Mouse (Mus musculus) MEL (cell line): ENCODE measurements around the gene Mpp4. TPM values are rescaled to one million over a fixed set of nuclear protein-coding genes. Genes with fewer than 3 reads are reported as not detected.

Experiments
- DNase-seq: peaks from one replicate; pipeline ENCODE4 v3.0.0; 2011; ENCODE audit warnings: low read depth, low spot score
- H3K27ac ChIP-seq: 2 replicates; pipeline ENCODE4 v1.5.1; 2012; ENCODE audit warnings: low read depth, mild to moderate bottlenecking, control low read depth, low read length, moderate library complexity; ENCODE audit not compliant: control insufficient read depth
- H3K27me3 ChIP-seq, 2 experiments: fragments of 150-350 bp in 1 of 2; sonication (generic) in 1 of 2; 2 replicates each; pipeline ENCODE4 v1.6.1; 2012; ENCODE audit warnings: low read length in 2 of 2, mild to moderate bottlenecking in 2 of 2, improper control_type of control experiment in 1 of 2, moderate library complexity in 1 of 2; ENCODE audit not compliant: insufficient read depth in 2 of 2, control insufficient read depth in 1 of 2
- H3K36me3 ChIP-seq, 2 experiments: 2 replicates each; pipeline ENCODE4 v1.6.1; 2012 to 2014; ENCODE audit warnings: low read length in 2 of 2, improper control_type of control experiment in 1 of 2, inconsistent platforms in 1 of 2, mild to moderate bottlenecking in 1 of 2; ENCODE audit not compliant: insufficient read depth in 2 of 2, control insufficient read depth in 1 of 2
- H3K4me1 ChIP-seq, 2 experiments: fragments of 150-350 bp in 1 of 2; sonication (generic) in 1 of 2; 2 replicates each; pipeline ENCODE4 v1.6.1; 2012; ENCODE audit warnings: low read length in 2 of 2, improper control_type of control experiment in 1 of 2, mild to moderate bottlenecking in 1 of 2; ENCODE audit not compliant: insufficient read depth in 2 of 2, control insufficient read depth in 1 of 2
- H3K4me3 ChIP-seq, 2 experiments: fragments of 150-350 bp in 1 of 2; sonication (generic) in 1 of 2; 2 replicates each; pipeline ENCODE4 v1.5.1; 2012; ENCODE audit warnings: low read depth in 2 of 2, low read length in 2 of 2, mild to moderate bottlenecking in 2 of 2, moderate library complexity in 2 of 2, control low read depth in 1 of 2, improper control_type of control experiment in 1 of 2; ENCODE audit not compliant: control insufficient read depth in 1 of 2, insufficient read depth in 1 of 2
- H3K79me2 ChIP-seq: 2 replicates; pipeline ENCODE4 v1.6.1; 2012; ENCODE audit warnings: mild to moderate bottlenecking, low read length, moderate library complexity; ENCODE audit not compliant: control insufficient read depth, poor library complexity, insufficient read depth
- H3K9ac ChIP-seq: 2 replicates; pipeline ENCODE4 v1.6.1; 2012; ENCODE audit warnings: low read depth, mild to moderate bottlenecking, control low read depth, low read length, moderate library complexity; ENCODE audit not compliant: control insufficient read depth, poor library complexity, severe bottlenecking
- H3K9me3 ChIP-seq: fragments of 150-350 bp; sonication (generic); replicated peaks from 2 replicates; pipeline ENCODE4 v1.6.1; 2012; ENCODE audit warnings: mild to moderate bottlenecking, low read length, improper control_type of control experiment, moderate library complexity; ENCODE audit not compliant: insufficient read depth
- CHD2 ChIP-seq: IDR thresholded peaks from 2 replicates; pipeline ENCODE4 v1.6.1; 2011; ENCODE audit warnings: low read length, improper control_type of control experiment
- ELF1 ChIP-seq: IDR thresholded peaks from 2 replicates; pipeline ENCODE4 v1.6.1; 2014; ENCODE audit warnings: low read depth, mild to moderate bottlenecking, inconsistent platforms, low read length, improper control_type of control experiment, moderate library complexity
- ETS1 ChIP-seq: IDR thresholded peaks from 2 replicates; pipeline ENCODE4 v1.6.1; 2012; ENCODE audit warnings: low read depth, mild to moderate bottlenecking, inconsistent platforms, low read length, improper control_type of control experiment, moderate library complexity
- GATA1 ChIP-seq: IDR thresholded peaks from 2 replicates; pipeline ENCODE4 v1.6.1; 2011; ENCODE audit warnings: low read depth, low read length, improper control_type of control experiment
- HCFC1 ChIP-seq: IDR thresholded peaks from 2 replicates; pipeline ENCODE4 v1.6.1; 2012; ENCODE audit warnings: low read depth, mild to moderate bottlenecking, inconsistent platforms, low read length, improper control_type of control experiment, moderate library complexity
- KAT2A ChIP-seq: conservative IDR thresholded peaks from 2 replicates; pipeline ENCODE4 v1.6.1; 2012; ENCODE audit warnings: low read depth, low read length, improper control_type of control experiment, inconsistent platforms
- MAFK ChIP-seq: IDR thresholded peaks from 2 replicates; pipeline ENCODE4 v1.6.1; 2011; ENCODE audit warnings: low read depth, mild to moderate bottlenecking, low read length, improper control_type of control experiment, borderline replicate concordance
- MAZ ChIP-seq: IDR thresholded peaks from 2 replicates; pipeline ENCODE4 v1.6.1; 2012; ENCODE audit warnings: low read depth, mild to moderate bottlenecking, inconsistent platforms, low read length, improper control_type of control experiment
- MXI1 ChIP-seq: IDR thresholded peaks from 2 replicates; pipeline ENCODE4 v1.6.1; 2011; ENCODE audit warnings: mild to moderate bottlenecking, low read depth, low read length, improper control_type of control experiment
- MYB ChIP-seq: IDR thresholded peaks from 2 replicates; pipeline ENCODE4 v1.6.1; 2011; ENCODE audit warnings: mild to moderate bottlenecking, low read depth, low read length, improper control_type of control experiment
- MYC ChIP-seq: IDR thresholded peaks from 2 replicates; pipeline ENCODE4 v1.6.1; 2011; ENCODE audit warnings: low read depth, mild to moderate bottlenecking, low read length, improper control_type of control experiment, moderate library complexity
- NELFE ChIP-seq: IDR thresholded peaks from 2 replicates; pipeline ENCODE4 v1.6.1; 2011; ENCODE audit warnings: low read depth, low read length, improper control_type of control experiment
- POLR2AphosphoS2 ChIP-seq: IDR thresholded peaks from 2 replicates; pipeline ENCODE4 v1.6.1; 2011; ENCODE audit warnings: low read length, improper control_type of control experiment
- RCOR1 ChIP-seq: IDR thresholded peaks from 2 replicates; pipeline ENCODE4 v1.6.1; 2012; ENCODE audit warnings: low read depth, mild to moderate bottlenecking, inconsistent platforms, low read length, improper control_type of control experiment
- SIN3A ChIP-seq: IDR thresholded peaks from 2 replicates; pipeline ENCODE4 v1.6.1; 2012; ENCODE audit warnings: low read length, improper control_type of control experiment, inconsistent platforms
- TAL1 ChIP-seq: IDR thresholded peaks from 2 replicates; pipeline ENCODE4 v1.6.1; 2012; ENCODE audit warnings: mild to moderate bottlenecking, inconsistent platforms, low read length, moderate library complexity, mixed read lengths
- TCF12 ChIP-seq: IDR thresholded peaks from 2 replicates; pipeline ENCODE4 v1.6.1; 2014; ENCODE audit warnings: low read depth, mild to moderate bottlenecking, inconsistent platforms, low read length, improper control_type of control experiment, moderate library complexity
- UBTF ChIP-seq: IDR thresholded peaks from 2 replicates; pipeline ENCODE4 v1.6.1; 2012; ENCODE audit warnings: low read depth, mild to moderate bottlenecking, inconsistent platforms, low read length, improper control_type of control experiment, moderate library complexity, borderline replicate concordance; ENCODE audit not compliant: insufficient read depth
- ZKSCAN1 ChIP-seq: IDR thresholded peaks from 2 replicates; pipeline ENCODE4 v1.6.1; 2012; ENCODE audit warnings: low read depth, mild to moderate bottlenecking, inconsistent platforms, low read length, improper control_type of control experiment, moderate library complexity
- ZMIZ1 ChIP-seq: IDR thresholded peaks from 2 replicates; pipeline ENCODE4 v1.6.1; 2012; ENCODE audit warnings: low read depth, mild to moderate bottlenecking, inconsistent platforms, low read length, improper control_type of control experiment, moderate library complexity
- polyA plus RNA-seq, 2 experiments: library from polyadenylated mRNA; stranded (reverse) in 1 of 2; unstranded in 1 of 2; fragments of >175 nt in 1 of 2; fragments of >200 nt in 1 of 2; gene quantifications; 2 replicates each; pipeline versions ENCODE4 v1.2.1 to v1.2.4; 2012; ENCODE audit warnings: low replicate concordance in 2 of 2, low read depth in 1 of 2; ENCODE audit not compliant: insufficient read length in 2 of 2, insufficient read depth in 1 of 2, missing spikeins in 1 of 2
- total RNA-seq: library from RNA; depleted of rRNA; stranded (reverse); fragments of 300-350 nt; gene quantifications from 2 replicates; pipeline ENCODE4 v1.2.3, GENCODE M21; 2012

The Mpp4 gene
- total and polyA plus RNA-seq, 3 experiments: 0.19 to 0.23 TPM; not detected in 1

GRCm38 (mm10) chr1:59159136-59159535 lies 4.1 kb downstream of the Mpp4 start:
- Histone ChIP-seq H3K27ac (no peak overlapping the region), H3K4me3 (no peak overlapping the region), H3K4me1 (no peaks in the 10 kb centered on the region; a peak in 1 of 4 replicates), H3K27me3 (peaks cover 0 to 3% of the 10 kb centered on the region in 2 experiments; a peak in 2 of 4 replicates), H3K36me3 (no peaks in the 10 kb centered on the region), H3K79me2 (no peaks in the 10 kb centered on the region), H3K9me3 (no peaks in the 10 kb centered on the region), H3K9ac (no peak overlapping the region)
- no peak for DNase-seq
- TF ChIP-seq ELF1 (no peak), UBTF (no peak), GATA1 (no peak), POLR2AphosphoS2 (no peak), SIN3A (no peak), MYB (no peak), KAT2A (no peak), CHD2 (no peak), MAFK (no peak), ZMIZ1 (no peak), TAL1 (no peak), MXI1 (no peak), RCOR1 (no peak), ZKSCAN1 (no peak), ETS1 (no peak)

- Histone ChIP-seq H3K27me3 (peaks cover 0 to 3% of the 10 kb centered on the region in 2 experiments; a peak in 2 of 4 replicates), H3K9ac (no peak overlapping the region), H3K27ac (no peak overlapping the region), H3K4me3 (no peak overlapping the region), H3K4me1 (no peaks in the 10 kb centered on the region; a peak in 1 of 4 replicates), H3K79me2 (no peaks in the 10 kb centered on the region), H3K9me3 (no peaks in the 10 kb centered on the region), H3K36me3 (no peaks in the 10 kb centered on the region)
- no peak for DNase-seq
- no peak for TF ChIP-seq NELFE
- no peak for TF ChIP-seq KAT2A
- TF ChIP-seq MAZ: no peak
- no peak for TF ChIP-seq ETS1
- no peak for TF ChIP-seq TCF12
- no peak for TF ChIP-seq HCFC1
- no peak for TF ChIP-seq MYC
Observed at GRCm38 (mm10) chr1:59158498-59158897, 4.7 kb downstream of the Mpp4 start.
